Mouse (Mus musculus): Measurements from ENCODE around the gene Uba52. TPM values are rescaled to one million over a fixed set of nuclear protein-coding genes. Genes with fewer than 3 reads are reported as not detected.

Uba52 gene
- polyA plus RNA-seq (2015; fragmentation: Nextera tagmentation; extraction: Ambion mirVana): 691 and 770 TPM in 2 replicates

- no peaks in the 10 kb centered on the region for H3K9me3 ChIP-seq (replicated peaks; ENCODE audit: control insufficient read depth, low read length)
- H3K9ac ChIP-seq (ENCODE audit: low read length): peak within 1 kb of the TSS; percentile 99
- H3K27ac ChIP-seq (ENCODE audit: low read length): peak within 1 kb of the TSS; percentile 97
- 2% methylated on average over 72 of the region's 74 CpGs for WGBS
- peak within 1 kb of the TSS; percentile 72 for H3K4me2 ChIP-seq (ENCODE audit: low read depth, low read length)
- H3K27me3 ChIP-seq (ENCODE audit: control insufficient read depth, insufficient read depth, low read length): no peaks in the 10 kb centered on the region
- peak within 1 kb of the TSS; percentile 95 for H3K4me3 ChIP-seq (ENCODE audit: low read length)
- ATAC-seq (replicated peaks; ENCODE audit: extremely low read depth, insufficient read depth, low FRiP score): peak; percentile 84
- peaks cover 23% of the 10 kb centered on the region for H3K4me1 ChIP-seq (ENCODE audit: control insufficient read depth, insufficient read depth, low read length)
- H3K36me3 ChIP-seq (ENCODE audit: control insufficient read depth, insufficient read depth): peaks cover 18% of the 10 kb centered on the region
Measured at GRCm38 (mm10) chr8:70510228-70510915, at the start of gene Uba52. Gene Uba52 (minus strand): TSS chr8:70510801.

- ATAC-seq (replicated peaks; ENCODE audit: extremely low read depth, insufficient read depth, low FRiP score): peak; percentile 56
- Histone ChIP-seq H3K4me1 (ENCODE audit: control insufficient read depth, insufficient read depth, low read length) (peaks cover 64% of the 10 kb centered on the region), H3K4me3 (ENCODE audit: low read length) (no peak overlapping the region), H3K27ac (ENCODE audit: low read length) (peak overlapping the region; percentile 60), H3K9ac (ENCODE audit: low read length) (peak overlapping the region; percentile 44; the same call in 1 of the 2 replicates), H3K9me3 (replicated peaks; ENCODE audit: control insufficient read depth, low read length) (no peaks in the 10 kb centered on the region), H3K27me3 (ENCODE audit: control insufficient read depth, insufficient read depth, low read length) (no peaks in the 10 kb centered on the region), H3K36me3 (ENCODE audit: control insufficient read depth, insufficient read depth) (no peaks in the 10 kb centered on the region), H3K4me2 (ENCODE audit: low read depth, low read length) (no peak overlapping the region)
- WGBS: 43% methylated on average over 2 of the region's 2 CpGs
Measured at GRCm38 (mm10) chr8:70560096-70560495, 49.5 kb upstream of the Uba52 start.

GRCm38 (mm10) chr8:70558983-70559382 lies 48.4 kb upstream of the Uba52 start:
- Histone ChIP-seq H3K9ac (ENCODE audit: low read length) (no peak overlapping the region), H3K27me3 (ENCODE audit: control insufficient read depth, insufficient read depth, low read length) (no peaks in the 10 kb centered on the region), H3K36me3 (ENCODE audit: control insufficient read depth, insufficient read depth) (no peaks in the 10 kb centered on the region), H3K27ac (ENCODE audit: low read length) (no peak overlapping the region), H3K4me2 (ENCODE audit: low read depth, low read length) (no peak overlapping the region), H3K9me3 (replicated peaks; ENCODE audit: control insufficient read depth, low read length) (no peaks in the 10 kb centered on the region), H3K4me1 (ENCODE audit: control insufficient read depth, insufficient read depth, low read length) (peaks cover 64% of the 10 kb centered on the region), H3K4me3 (ENCODE audit: low read length) (no peak overlapping the region)
- 75% methylated on average over 3 of the region's 3 CpGs for WGBS
- no peak for ATAC-seq (replicated peaks; ENCODE audit: extremely low read depth, insufficient read depth, low FRiP score)

- Histone ChIP-seq H3K9me3 (replicated peaks; ENCODE audit: control insufficient read depth, low read length) (no peaks in the 10 kb centered on the region), H3K36me3 (ENCODE audit: control insufficient read depth, insufficient read depth) (no peaks in the 10 kb centered on the region), H3K4me2 (ENCODE audit: low read depth, low read length) (no peak overlapping the region), H3K27me3 (ENCODE audit: control insufficient read depth, insufficient read depth, low read length) (no peaks in the 10 kb centered on the region), H3K9ac (ENCODE audit: low read length) (no peak overlapping the region), H3K4me3 (ENCODE audit: low read length) (no peak overlapping the region), H3K27ac (ENCODE audit: low read length) (peak overlapping the region; percentile 58), H3K4me1 (ENCODE audit: control insufficient read depth, insufficient read depth, low read length) (peaks cover 68% of the 10 kb centered on the region)
- WGBS: 39% methylated on average over 4 of the region's 4 CpGs
- no peak for ATAC-seq (replicated peaks; ENCODE audit: extremely low read depth, insufficient read depth, low FRiP score)
Measured at GRCm38 (mm10) chr8:70558334-70558733, 47.7 kb upstream of the Uba52 start.

- H3K4me2 ChIP-seq (ENCODE audit: low read depth, low read length): no peak overlapping the region
- H3K4me1 ChIP-seq (ENCODE audit: control insufficient read depth, insufficient read depth, low read length): peaks cover 66% of the 10 kb centered on the region
- H3K27me3 ChIP-seq (ENCODE audit: control insufficient read depth, insufficient read depth, low read length): no peaks in the 10 kb centered on the region
- no peaks in the 10 kb centered on the region for H3K36me3 ChIP-seq (ENCODE audit: control insufficient read depth, insufficient read depth)
- H3K9me3 ChIP-seq (replicated peaks; ENCODE audit: control insufficient read depth, low read length): no peaks in the 10 kb centered on the region
- 76% methylated on average over 4 of the region's 4 CpGs for WGBS
- no peak overlapping the region for H3K9ac ChIP-seq (ENCODE audit: low read length)
- no peak for ATAC-seq (replicated peaks; ENCODE audit: extremely low read depth, insufficient read depth, low FRiP score)
- no peak overlapping the region for H3K4me3 ChIP-seq (ENCODE audit: low read length)
- H3K27ac ChIP-seq (ENCODE audit: low read length): no peak overlapping the region; the same call in 1 of the 2 replicates
Measured at GRCm38 (mm10) chr8:70555079-70555747, 44.6 kb upstream of the Uba52 start.

GRCm38 (mm10) chr8:70553740-70554139 lies 43.1 kb upstream of the Uba52 start:
- 0 out of 2 replicates have a peak, but pooled peaks have one; percentile 25 for ATAC-seq (replicated peaks; ENCODE audit: extremely low read depth, insufficient read depth, low FRiP score)
- peaks cover 59% of the 10 kb centered on the region for H3K4me1 ChIP-seq (ENCODE audit: control insufficient read depth, insufficient read depth, low read length)

GRCm38 (mm10) chr8:70552836-70553235 lies 42.2 kb upstream of the Uba52 start:
- peak overlapping the region; percentile 66 for H3K27ac ChIP-seq (ENCODE audit: low read length)
- H3K4me2 ChIP-seq (ENCODE audit: low read depth, low read length): no peak overlapping the region
- no peak overlapping the region for H3K9ac ChIP-seq (ENCODE audit: low read length)
- H3K27me3 ChIP-seq (ENCODE audit: control insufficient read depth, insufficient read depth, low read length): no peaks in the 10 kb centered on the region
- no peaks in the 10 kb centered on the region for H3K36me3 ChIP-seq (ENCODE audit: control insufficient read depth, insufficient read depth)
- peak; percentile 45; the same call in 1 of the 2 replicates for ATAC-seq (replicated peaks; ENCODE audit: extremely low read depth, insufficient read depth, low FRiP score)
- WGBS: 7% methylated on average over 1 of the region's 1 CpGs
- H3K4me3 ChIP-seq (ENCODE audit: low read length): no peak overlapping the region
- no peaks in the 10 kb centered on the region for H3K9me3 ChIP-seq (replicated peaks; ENCODE audit: control insufficient read depth, low read length)
- H3K4me1 ChIP-seq (ENCODE audit: control insufficient read depth, insufficient read depth, low read length): peaks cover 59% of the 10 kb centered on the region

More at GRCm38 (mm10) chr8:70553740-70554139, 43.1 kb upstream of the Uba52 start:
- Histone ChIP-seq H3K27me3 (ENCODE audit: control insufficient read depth, insufficient read depth, low read length) (no peaks in the 10 kb centered on the region), H3K4me2 (ENCODE audit: low read depth, low read length) (no peak overlapping the region), H3K4me3 (ENCODE audit: low read length) (no peak overlapping the region), H3K36me3 (ENCODE audit: control insufficient read depth, insufficient read depth) (no peaks in the 10 kb centered on the region), H3K27ac (ENCODE audit: low read length) (peak overlapping the region; percentile 66), H3K9me3 (replicated peaks; ENCODE audit: control insufficient read depth, low read length) (no peaks in the 10 kb centered on the region), H3K9ac (ENCODE audit: low read length) (no peak overlapping the region)

GRCm38 (mm10) chr8:70551558-70552161 lies 41.1 kb upstream of the Uba52 start:
- ATAC-seq (replicated peaks; ENCODE audit: extremely low read depth, insufficient read depth, low FRiP score): peak; percentile 54
- Histone ChIP-seq H3K4me1 (ENCODE audit: control insufficient read depth, insufficient read depth, low read length) (peaks cover 52% of the 10 kb centered on the region), H3K9ac (ENCODE audit: low read length) (peak overlapping the region; percentile 40), H3K27ac (ENCODE audit: low read length) (peak overlapping the region; percentile 83), H3K4me2 (ENCODE audit: low read depth, low read length) (peak overlapping the region; percentile 26; the same call in 1 of the 2 replicates), H3K4me3 (ENCODE audit: low read length) (no peak overlapping the region), H3K27me3 (ENCODE audit: control insufficient read depth, insufficient read depth, low read length) (no peaks in the 10 kb centered on the region), H3K9me3 (replicated peaks; ENCODE audit: control insufficient read depth, low read length) (no peaks in the 10 kb centered on the region), H3K36me3 (ENCODE audit: control insufficient read depth, insufficient read depth) (no peaks in the 10 kb centered on the region)
- whole genome bisulfite sequencing: 39% methylated on average over 3 of the region's 3 CpGs
